Mouse (Mus musculus): ENCODE results near the gene Plekhm3.

- TF ChIP-seq EP300 (optimal IDR thresholded peaks at IDR 0.05) (no peak), CTCF (IDR thresholded peaks at IDR 0.05; ENCODE audit: low read depth) (no peak)
Measured at GRCm38 (mm10) chr1:64978321-64978799, 21.7 kb upstream of the Plekhm3 start.
